Mouse (Mus musculus): ENCODE measurements around the gene Flnb.

DNA sequence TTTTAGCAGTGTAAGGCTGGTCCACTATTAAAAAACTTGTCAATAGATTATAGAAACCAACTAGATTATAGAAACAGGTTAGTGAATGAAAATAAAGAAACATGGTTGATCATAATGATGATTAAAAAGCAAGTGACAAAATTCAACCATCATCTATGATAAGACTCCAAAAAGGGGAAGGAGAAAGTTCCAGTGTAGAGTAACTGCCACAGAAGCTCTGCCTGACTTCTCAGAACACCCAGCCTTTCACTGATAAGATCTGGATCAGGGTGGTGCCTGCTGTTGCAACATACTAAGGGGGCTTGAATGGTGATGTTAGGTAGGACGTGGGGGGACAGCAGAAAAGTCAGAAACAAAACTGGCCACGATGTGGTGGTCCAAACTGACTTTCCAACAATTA lies 60.2 kb downstream of the Flnb start:
- no peak for TF ChIP-seq POLR2A (IDR thresholded peaks at IDR 0.05; ENCODE audit: insufficient read depth, low read depth, low read length)
- TF ChIP-seq CTCF (IDR thresholded peaks at IDR 0.05; ENCODE audit: insufficient read depth, low read depth, low read length) = no peak
